Mouse (Mus musculus): ENCODE data around the gene Zbtb16.

GRCm38 (mm10) chr9:48701296-48701695 lies 134.7 kb downstream of the Zbtb16 start:
- TF ChIP-seq CTCF (IDR thresholded peaks at IDR 0.05 in 2 of 3, conservative IDR thresholded peaks at IDR 0.05 in 1 of 3; ENCODE audit: control insufficient read depth in 1 of 3, insufficient read depth in 1 of 3, low read depth in 2 of 3, low read length in 3 of 3, poor library complexity in 1 of 3, severe bottlenecking in 1 of 3) (no peak), ZNF384 (IDR thresholded peaks at IDR 0.05; ENCODE audit: low read depth, low read length) (no peak), POLR2AphosphoS5 (IDR thresholded peaks at IDR 0.05; ENCODE audit: borderline replicate concordance, low read depth, low read length) (no peak), POLR2A (IDR thresholded peaks at IDR 0.05; ENCODE audit: control insufficient read depth in 1 of 2, insufficient read depth in 1 of 2, low read depth in 1 of 2, low read length in 2 of 2, poor library complexity in 1 of 2) (no peak), USF1 (IDR thresholded peaks at IDR 0.05; ENCODE audit: low read depth, low read length) (no peak)
